Mouse (Mus musculus) adrenal gland, adult 8-10 months (tissue): ENCODE measurements around the gene Smtnl2. TPM values are rescaled to one million over a fixed set of nuclear protein-coding genes. Genes with fewer than 3 reads are reported as not detected.
"Not testable (repeated sequence)": the region's sequence is repeated elsewhere in the genome, so short reads cannot be mapped to it uniquely, and the experiment has no call there.

ENCODE experiments used
- DNase-seq: peaks from one replicate; pipeline ENCODE4 v3.0.0; 2022
- total RNA-seq, 4 experiments: library from RNA; stranded (reverse); gene quantifications; 2 replicates each; pipeline ENCODE4 v1.2.4; 2022

Gene Smtnl2
- total RNA-seq = 1 to 10 TPM; 2.9 to 7.5 (median 5.2) TPM

GRCm38 (mm10) chr11:72411093-72411921 is at the start of gene Smtnl2:
Gene Smtnl2, minus strand, starts transcription at chr11:72411713.
- peak; percentile 82 for DNase-seq

- no peak for DNase-seq
Observed at GRCm38 (mm10) chr11:72458502-72458901, 47.0 kb upstream of the Smtnl2 start.

GRCm38 (mm10) chr11:72457995-72458496 is 46.5 kb upstream of the Smtnl2 start:
- DNase-seq = peak; percentile 26

- no peak for DNase-seq
Observed at GRCm38 (mm10) chr11:72455694-72456093, 44.2 kb upstream of the Smtnl2 start.

GRCm38 (mm10) chr11:72453105-72453953 is 41.8 kb upstream of the Smtnl2 start:
- no peak for DNase-seq

- no peak for DNase-seq
Observed at GRCm38 (mm10) chr11:72452140-72452665, 40.7 kb upstream of the Smtnl2 start.

GRCm38 (mm10) chr11:72447475-72447874 is 36.0 kb upstream of the Smtnl2 start:
- no peak for DNase-seq

GRCm38 (mm10) chr11:72446311-72447105 is 35.0 kb upstream of the Smtnl2 start:
- DNase-seq = no peak

GRCm38 (mm10) chr11:72440965-72441664 is 29.6 kb upstream of the Smtnl2 start, which contains the start of gene Mybbp1a:
Gene Mybbp1a, plus strand, starts transcription at chr11:72441355.
- DNase-seq = peak; percentile 98

GRCm38 (mm10) chr11:72440597-72440964 is 29.1 kb upstream of the Smtnl2 start:
- not testable (repeated sequence) for DNase-seq

GRCm38 (mm10) chr11:72438411-72438810 is 26.9 kb upstream of the Smtnl2 start:
- DNase-seq = no peak

- DNase-seq = peak; percentile 51
Observed at GRCm38 (mm10) chr11:72436756-72437650, 25.5 kb upstream of the Smtnl2 start.

- DNase-seq = peak; percentile 56
Observed at GRCm38 (mm10) chr11:72436271-72436670, 24.8 kb upstream of the Smtnl2 start.

- peak; percentile 85 for DNase-seq
Observed at GRCm38 (mm10) chr11:72435694-72436045, 24.2 kb upstream of the Smtnl2 start.

GRCm38 (mm10) chr11:72434963-72435693 is 23.6 kb upstream of the Smtnl2 start, which contains the start of gene Ggt6:
Gene Ggt6, plus strand, starts transcription at chr11:72435526.
- DNase-seq = peak; percentile 73

GRCm38 (mm10) chr11:72430311-72431068 is 19.0 kb upstream of the Smtnl2 start:
- DNase-seq = not testable (repeated sequence)

- DNase-seq = peak; percentile 67
Observed at GRCm38 (mm10) chr11:72429288-72429690, 17.8 kb upstream of the Smtnl2 start.

- peak; percentile 65 for DNase-seq
Observed at GRCm38 (mm10) chr11:72428694-72429093, 17.2 kb upstream of the Smtnl2 start.

GRCm38 (mm10) chr11:72426884-72427283 is 15.4 kb upstream of the Smtnl2 start:
- DNase-seq = no peak
